Mouse (Mus musculus) neural tube, embryonic 14.5 days (tissue): ENCODE results near the gene Syt12. TPM values are rescaled to one million over a fixed set of nuclear protein-coding genes. Genes with fewer than 3 reads are reported as not detected.

Source experiments
- ATAC-seq: fragments of 200-750 bp; cut with Nextera tagmentation; 2 replicates; pipeline ENCODE4 v1.8.0; 2017; ENCODE audit warnings: low read depth, mild to moderate bottlenecking, moderate TSS enrichment, moderate library complexity
- H3K27ac ChIP-seq: fragments of 300-500 bp; sonication (generic); 2 replicates; pipeline ENCODE4 v1.5.1; 2014; ENCODE audit warnings: low read depth, mild to moderate bottlenecking, control low read depth, low read length, moderate library complexity, mixed read lengths
- H3K27me3 ChIP-seq: fragments of 300-500 bp; sonication (generic); 2 replicates; pipeline ENCODE4 v1.6.1; 2014; ENCODE audit warnings: low read length; ENCODE audit not compliant: control insufficient read depth, insufficient read depth
- H3K36me3 ChIP-seq: fragments of 300-500 bp; sonication (generic); 2 replicates; pipeline ENCODE4 v1.6.1; 2014; ENCODE audit warnings: low read length, mixed read lengths; ENCODE audit not compliant: control insufficient read depth, insufficient read depth
- H3K4me1 ChIP-seq: fragments of 300-500 bp; sonication (generic); 2 replicates; pipeline ENCODE4 v1.6.1; 2014; ENCODE audit warnings: low read length; ENCODE audit not compliant: control insufficient read depth, insufficient read depth
- H3K4me2 ChIP-seq: fragments of 300-500 bp; sonication (generic); 2 replicates; pipeline ENCODE4 v1.6.1; 2014; ENCODE audit warnings: mild to moderate bottlenecking, low read depth, low read length, control low read depth
- H3K4me3 ChIP-seq: fragments of 300-500 bp; sonication (generic); 2 replicates; pipeline ENCODE4 v1.5.1; 2014; ENCODE audit warnings: low read depth, low read length, control low read depth, mixed read lengths
- H3K9ac ChIP-seq: fragments of 300-500 bp; sonication (generic); replicated peaks from 2 replicates; pipeline ENCODE4 v1.6.1; 2014; ENCODE audit warnings: low read depth, mild to moderate bottlenecking, control low read depth, low read length, mixed read lengths
- H3K9me3 ChIP-seq: fragments of 300-500 bp; sonication (generic); 2 replicates; pipeline ENCODE4 v1.6.1; 2016; ENCODE audit warnings: low read length; ENCODE audit not compliant: control insufficient read depth
- WGBS: fragments of 180-500 bp; shearing (Covaris S2); extraction: QIAGEN DNeasy Blood & Tissue Kit; methylation state at CpG from one replicate; pipeline ENCODE4 v1.1.7; 2014; 5-methylcytosine and 5-hydroxymethylcytosine counted together
- polyA plus RNA-seq: library from polyadenylated mRNA; unstranded; fragments of >200 nt; fragmentation: Nextera tagmentation; extraction: Ambion mirVana; gene quantifications from 2 replicates; pipeline ENCODE4 v1.2.1, GENCODE M21; 2014

The Syt12 gene
- polyA plus RNA-seq, 1 experiment from 2014 or later = 4.4 TPM

GRCm38 (mm10) chr19:4430091-4430620 is 47.1 kb downstream of the Syt12 start:
- no peaks in the 10 kb centered on the region for H3K9me3 ChIP-seq
- no peaks in the 10 kb centered on the region for H3K4me1 ChIP-seq
- no peaks in the 10 kb centered on the region for H3K27me3 ChIP-seq
- H3K36me3 ChIP-seq = no peaks in the 10 kb centered on the region
- H3K27ac ChIP-seq = no peak overlapping the region
- ATAC-seq = no peak
- no peak overlapping the region for H3K4me2 ChIP-seq
- WGBS = 89% methylated on average over 4 of the region's 4 CpGs
- no peak overlapping the region for H3K9ac ChIP-seq
- H3K4me3 ChIP-seq = no peak overlapping the region

DNA sequence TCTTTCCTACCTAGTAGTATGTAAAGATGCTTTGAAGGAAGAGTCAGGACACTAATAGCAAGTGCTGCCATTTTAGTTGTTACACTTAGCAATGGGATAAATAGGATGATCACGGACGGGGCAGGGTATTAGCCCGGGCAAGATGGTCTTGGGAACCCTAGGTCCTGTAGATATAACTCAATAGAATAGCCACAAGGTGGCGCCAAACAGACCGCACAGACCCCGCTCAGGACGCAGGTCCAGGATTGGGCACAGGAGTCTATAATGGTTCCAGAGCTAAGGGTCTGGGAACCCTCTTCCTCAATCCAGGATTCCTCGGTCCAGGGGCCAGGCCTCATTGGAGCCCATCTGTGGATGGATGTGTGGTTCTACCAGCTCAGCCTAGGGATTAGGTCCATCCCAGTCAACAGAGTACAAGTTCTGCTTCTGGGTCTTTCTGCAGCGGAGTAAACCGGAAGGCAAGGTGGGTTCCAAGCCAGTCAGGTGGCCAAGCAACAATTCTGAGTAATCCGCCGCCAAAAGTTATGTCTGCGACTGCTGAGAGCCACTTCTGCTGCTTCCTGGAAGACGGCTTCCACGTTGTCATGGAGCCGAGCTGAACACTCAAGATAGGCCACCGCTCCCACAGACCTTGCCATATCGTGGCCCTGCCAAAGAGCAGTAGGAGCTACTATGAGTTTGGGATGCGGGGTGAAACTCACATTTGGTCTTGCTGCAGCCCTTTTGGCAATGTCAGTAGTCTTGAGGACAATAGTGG is 51.5 kb downstream of the Syt12 start:
- Histone ChIP-seq H3K27me3 (no peaks in the 10 kb centered on the region), H3K27ac (no peak overlapping the region), H3K36me3 (no peaks in the 10 kb centered on the region), H3K4me1 (no peaks in the 10 kb centered on the region), H3K9me3 (no peaks in the 10 kb centered on the region), H3K4me3 (no peak overlapping the region), H3K9ac (no peak overlapping the region), H3K4me2 (no peak overlapping the region)
- 75% methylated on average over 19 of the region's 19 CpGs for WGBS
- ATAC-seq = no peak

DNA sequence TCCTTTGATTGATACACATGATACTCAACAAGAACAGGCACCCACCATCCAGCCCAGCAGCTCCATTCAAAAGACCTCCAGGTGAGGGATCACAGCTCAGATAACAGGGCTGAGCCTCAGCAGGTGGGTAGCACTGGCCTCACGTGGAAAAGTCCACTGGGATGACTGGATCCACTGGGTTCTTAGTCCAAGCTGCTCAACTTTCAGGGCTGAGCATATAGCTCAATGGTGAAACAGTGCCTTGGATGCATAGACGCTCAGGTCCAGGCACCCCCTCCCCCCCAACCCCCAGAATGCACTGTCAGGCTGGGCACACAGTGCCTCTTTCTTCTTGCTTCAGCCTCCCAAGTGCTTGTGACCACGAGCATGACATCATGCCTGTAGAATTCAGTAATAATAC is 54.2 kb downstream of the Syt12 start:
- no peak overlapping the region for H3K4me3 ChIP-seq

GRCm38 (mm10) chr19:4422581-4422980 is 54.7 kb downstream of the Syt12 start:
- no peak overlapping the region for H3K4me3 ChIP-seq
- H3K9ac ChIP-seq = no peak overlapping the region
- no peaks in the 10 kb centered on the region for H3K4me1 ChIP-seq
- WGBS = 98% methylated on average over 3 of the region's 3 CpGs
- no peak overlapping the region for H3K4me2 ChIP-seq
- H3K27me3 ChIP-seq = no peaks in the 10 kb centered on the region
- H3K36me3 ChIP-seq = no peaks in the 10 kb centered on the region
- no peaks in the 10 kb centered on the region for H3K9me3 ChIP-seq
- no peak overlapping the region for H3K27ac ChIP-seq
- ATAC-seq = no peak

More for the DNA sequence above, 54.2 kb downstream of the Syt12 start:
- Histone ChIP-seq H3K36me3 (no peaks in the 10 kb centered on the region), H3K9me3 (no peaks in the 10 kb centered on the region), H3K27me3 (no peaks in the 10 kb centered on the region), H3K4me2 (no peak overlapping the region), H3K9ac (no peak overlapping the region), H3K4me1 (no peaks in the 10 kb centered on the region), H3K27ac (no peak overlapping the region)
- WGBS = 79% methylated on average over 3 of the region's 3 CpGs
- ATAC-seq = no peak

DNA sequence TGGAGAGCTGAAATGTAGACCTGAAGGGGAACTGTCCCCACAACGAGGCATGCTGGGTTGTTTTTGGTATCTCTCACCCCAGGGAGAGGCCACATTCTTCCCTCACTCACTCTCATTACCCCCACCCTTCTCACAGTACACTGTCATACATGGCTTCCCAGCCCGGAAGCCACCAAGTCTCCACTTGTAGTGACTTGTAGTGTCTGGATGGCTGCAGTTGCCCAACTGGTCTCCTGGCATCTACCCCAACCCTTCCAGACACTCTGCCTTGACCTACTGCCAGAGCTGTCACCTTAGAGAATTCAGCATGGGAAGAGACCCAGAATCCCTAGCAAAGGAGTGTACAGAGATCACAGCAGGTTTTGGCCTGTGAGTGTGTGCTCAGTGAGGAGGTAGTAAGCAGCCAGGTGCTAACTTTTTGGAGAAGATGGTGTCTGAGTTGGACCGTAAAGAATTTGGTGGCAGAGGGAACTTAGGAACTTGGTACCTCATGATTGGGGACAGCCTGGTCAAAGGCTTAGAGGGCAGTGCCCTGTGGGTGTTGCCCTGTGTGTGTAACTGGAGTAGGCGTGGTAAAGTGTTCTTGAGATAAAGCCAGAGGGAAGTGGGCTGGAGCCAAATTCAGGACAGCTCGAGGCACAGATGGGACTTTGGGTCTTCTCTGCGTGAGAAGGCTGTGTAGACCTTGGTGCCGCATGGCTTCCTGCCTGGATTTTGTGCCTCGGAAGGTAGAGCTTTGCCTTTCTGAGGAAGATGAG is 56.9 kb downstream of the Syt12 start:
- Histone ChIP-seq H3K27ac (no peak overlapping the region), H3K36me3 (no peaks in the 10 kb centered on the region), H3K4me3 (no peak overlapping the region), H3K4me2 (no peak overlapping the region), H3K4me1 (no peaks in the 10 kb centered on the region), H3K9ac (no peak overlapping the region), H3K27me3 (no peaks in the 10 kb centered on the region), H3K9me3 (no peaks in the 10 kb centered on the region)
- WGBS = 91% methylated on average over 8 of the region's 8 CpGs
- no peak for ATAC-seq

GRCm38 (mm10) chr19:4419711-4420110 is 57.5 kb downstream of the Syt12 start:
- no peak for ATAC-seq
- no peaks in the 10 kb centered on the region for H3K36me3 ChIP-seq
- no peaks in the 10 kb centered on the region for H3K27me3 ChIP-seq
- H3K4me3 ChIP-seq = no peak overlapping the region
- H3K9me3 ChIP-seq = no peaks in the 10 kb centered on the region
- 95% methylated on average over 5 of the region's 5 CpGs for WGBS
- no peaks in the 10 kb centered on the region for H3K4me1 ChIP-seq
- no peak overlapping the region for H3K9ac ChIP-seq
- no peak overlapping the region for H3K27ac ChIP-seq
- H3K4me2 ChIP-seq = no peak overlapping the region

DNA sequence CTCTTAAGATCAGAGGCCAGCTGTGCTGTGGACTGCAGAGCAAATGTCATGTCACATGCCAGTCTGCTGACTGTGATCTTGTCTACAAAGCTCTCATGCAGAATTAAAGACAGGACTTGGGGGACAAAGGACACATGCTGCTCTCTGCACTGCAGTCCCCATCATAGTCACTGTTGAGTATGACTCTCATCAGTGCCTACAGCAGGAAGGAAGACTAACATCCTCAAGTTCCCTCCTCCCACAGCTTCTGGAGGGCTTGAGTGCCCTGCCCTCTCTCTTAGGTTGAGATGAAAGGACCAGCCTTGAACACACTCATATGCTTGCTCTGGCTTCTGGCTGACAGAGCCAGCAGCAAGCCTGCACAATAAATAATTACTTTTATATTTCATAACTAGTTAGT is 59.5 kb downstream of the Syt12 start:
- Histone ChIP-seq H3K27ac (no peak overlapping the region), H3K9me3 (no peaks in the 10 kb centered on the region), H3K27me3 (no peaks in the 10 kb centered on the region), H3K36me3 (no peaks in the 10 kb centered on the region), H3K4me1 (no peaks in the 10 kb centered on the region), H3K9ac (no peak overlapping the region), H3K4me3 (no peak overlapping the region), H3K4me2 (no peak overlapping the region)
- no peak for ATAC-seq

GRCm38 (mm10) chr19:4417183-4417582 is 60.1 kb downstream of the Syt12 start:
- no peak overlapping the region for H3K4me3 ChIP-seq
- H3K9ac ChIP-seq = no peak overlapping the region
- no peak overlapping the region for H3K27ac ChIP-seq
- WGBS = 0% methylated on average over 1 of the region's 1 CpGs
- ATAC-seq = no peak
- H3K4me1 ChIP-seq = no peaks in the 10 kb centered on the region
- no peak overlapping the region for H3K4me2 ChIP-seq
- no peaks in the 10 kb centered on the region for H3K27me3 ChIP-seq
- no peaks in the 10 kb centered on the region for H3K36me3 ChIP-seq
- H3K9me3 ChIP-seq = no peaks in the 10 kb centered on the region

DNA sequence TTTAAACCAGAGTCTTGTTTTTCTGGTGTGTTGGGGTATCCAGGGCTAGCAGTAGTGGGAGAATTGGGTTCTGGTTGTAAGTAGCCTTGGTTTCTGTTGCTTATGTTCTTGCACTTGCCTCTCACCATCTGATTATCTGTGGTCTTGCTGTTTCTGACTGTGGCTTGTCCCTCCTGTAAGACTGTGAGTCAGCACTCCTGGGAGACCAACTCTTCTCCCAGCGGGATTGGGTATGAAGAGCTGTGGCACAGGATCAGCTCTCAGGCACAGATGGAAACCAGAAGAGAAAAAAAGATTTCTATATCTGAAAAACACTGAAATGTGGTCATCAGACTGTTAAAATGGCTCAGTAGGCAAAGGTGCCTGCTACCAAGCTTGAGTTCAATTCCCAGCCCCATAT is 62.6 kb downstream of the Syt12 start:
- Histone ChIP-seq H3K9me3 (no peaks in the 10 kb centered on the region), H3K36me3 (no peaks in the 10 kb centered on the region), H3K27me3 (no peaks in the 10 kb centered on the region), H3K4me3 (no peak overlapping the region), H3K9ac (no peak overlapping the region), H3K4me1 (no peaks in the 10 kb centered on the region), H3K27ac (no peak overlapping the region), H3K4me2 (no peak overlapping the region)
- WGBS = 85% methylated on average over 1 of the region's 1 CpGs
- no peak for ATAC-seq
